Mouse (Mus musculus): ENCODE data around the gene Rffl. TPM values are rescaled to one million over a fixed set of nuclear protein-coding genes. Genes with fewer than 3 reads are reported as not detected.
A peak's percentile ranks its signal among the peaks of the same experiment; 100 is the strongest.

Gene Rffl
- polyA plus RNA-seq, 1 experiment from 2014 or later: 8.7 TPM

DNA sequence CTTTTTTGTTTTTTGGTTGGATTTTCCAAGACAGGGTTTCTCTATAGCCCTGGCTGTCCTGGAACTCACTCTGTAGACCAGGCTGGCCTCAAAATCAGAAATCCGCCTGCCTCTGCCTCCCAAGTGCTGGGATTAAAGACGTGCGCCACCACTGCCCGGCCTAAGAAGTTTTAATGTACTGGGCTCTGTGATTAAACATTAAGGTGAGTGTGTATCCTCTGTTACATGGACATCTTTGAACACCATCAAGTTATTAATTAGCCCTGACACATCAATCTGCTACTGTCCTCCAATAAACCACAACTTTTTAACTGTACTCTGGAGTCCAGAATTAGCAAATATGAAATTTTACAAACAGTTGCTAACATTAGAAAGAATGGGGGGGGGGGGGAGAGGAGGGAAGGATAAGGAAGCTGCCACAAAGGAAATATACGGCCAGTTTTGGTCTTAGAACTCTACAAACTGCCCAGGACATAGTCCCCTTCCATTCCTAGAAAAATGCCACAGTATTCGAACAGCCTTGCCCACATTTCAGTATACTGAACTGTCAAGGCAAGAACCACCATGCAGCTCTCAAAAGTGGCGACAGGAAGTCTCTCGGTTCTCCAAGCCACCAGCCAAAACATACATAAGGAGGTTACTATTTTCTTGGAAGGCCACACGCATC is 1.4 kb downstream of the Rffl start:
- peak overlapping the region; percentile 85 for H3K4me2 ChIP-seq (replicated peaks)
- no peaks in the 10 kb centered on the region for H3K36me3 ChIP-seq
- WGBS: 82% methylated on average over 9 of the region's 9 CpGs
- no peaks in the 10 kb centered on the region for H3K9me3 ChIP-seq
- no peaks in the 10 kb centered on the region for H3K27me3 ChIP-seq
- peak overlapping the region; percentile 81 for H3K4me3 ChIP-seq
- H3K27ac ChIP-seq (replicated peaks): no peak overlapping the region
- no peak for ATAC-seq (replicated peaks)
- 0 out of 2 replicates have a peak overlapping the region, but pooled peaks have one; percentile 69 for H3K9ac ChIP-seq (replicated peaks)
- H3K4me1 ChIP-seq: peaks cover 24% of the 10 kb centered on the region

GRCm38 (mm10) chr11:82867956-82868355 is 3.1 kb downstream of the Rffl start:
- Histone ChIP-seq H3K4me3 (no peak overlapping the region), H3K4me1 (peaks cover 37% of the 10 kb centered on the region), H3K9me3 (no peaks in the 10 kb centered on the region), H3K27me3 (no peaks in the 10 kb centered on the region), H3K9ac (replicated peaks) (no peak overlapping the region), H3K36me3 (no peaks in the 10 kb centered on the region), H3K27ac (replicated peaks) (no peak overlapping the region), H3K4me2 (replicated peaks) (no peak overlapping the region)
- ATAC-seq (replicated peaks): no peak
- WGBS: 46% methylated on average over 5 of the region's 5 CpGs

GRCm38 (mm10) chr11:82866850-82867564 is 4.0 kb downstream of the Rffl start:
- H3K27me3 ChIP-seq: no peaks in the 10 kb centered on the region
- no peak overlapping the region for H3K4me2 ChIP-seq (replicated peaks)
- 28% methylated on average over 7 of the region's 7 CpGs for WGBS
- ATAC-seq (replicated peaks): no peak
- H3K27ac ChIP-seq (replicated peaks): 0 out of 2 replicates have a peak overlapping the region, but pooled peaks have one; percentile 3
- peaks cover 46% of the 10 kb centered on the region for H3K4me1 ChIP-seq
- H3K36me3 ChIP-seq: no peaks in the 10 kb centered on the region
- H3K9ac ChIP-seq (replicated peaks): no peak overlapping the region
- no peak overlapping the region for H3K4me3 ChIP-seq
- H3K9me3 ChIP-seq: no peaks in the 10 kb centered on the region

DNA sequence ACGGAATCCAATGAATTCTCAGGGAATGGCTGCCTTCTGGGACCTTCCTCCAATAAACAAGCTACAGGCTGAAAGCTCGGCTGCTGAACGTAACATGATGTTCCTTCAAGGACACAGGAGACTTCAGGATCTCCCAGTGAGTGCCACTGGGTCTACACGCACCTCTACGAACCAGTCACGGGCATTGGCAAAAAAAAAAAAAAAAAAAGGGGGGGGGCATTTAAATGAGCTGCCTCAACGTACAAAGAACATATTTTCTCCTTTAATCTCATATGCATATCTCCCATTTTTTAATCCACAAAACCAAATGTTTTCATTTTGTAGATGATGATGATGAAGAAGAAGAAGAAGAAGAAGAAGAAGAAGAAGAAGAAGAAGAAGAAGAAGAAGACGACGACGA is 5.1 kb downstream of the Rffl start:
- no peak overlapping the region for H3K27ac ChIP-seq (replicated peaks)
- peaks cover 51% of the 10 kb centered on the region for H3K4me1 ChIP-seq
- H3K36me3 ChIP-seq: no peaks in the 10 kb centered on the region
- no peak overlapping the region for H3K4me2 ChIP-seq (replicated peaks)
- H3K9me3 ChIP-seq: no peaks in the 10 kb centered on the region
- no peaks in the 10 kb centered on the region for H3K27me3 ChIP-seq
- WGBS: 84% methylated on average over 10 of the region's 10 CpGs
- no peak for ATAC-seq (replicated peaks)
- no peak overlapping the region for H3K4me3 ChIP-seq
- H3K9ac ChIP-seq (replicated peaks): no peak overlapping the region

- H3K4me2 ChIP-seq (replicated peaks): no peak overlapping the region
- H3K27me3 ChIP-seq: no peaks in the 10 kb centered on the region
- no peak overlapping the region for H3K9ac ChIP-seq (replicated peaks)
- H3K36me3 ChIP-seq: no peaks in the 10 kb centered on the region
- peak overlapping the region; percentile 66 for H3K27ac ChIP-seq (replicated peaks)
- peak; percentile 61 for ATAC-seq (replicated peaks)
- peaks cover 36% of the 10 kb centered on the region for H3K4me1 ChIP-seq
- no peaks in the 10 kb centered on the region for H3K9me3 ChIP-seq
- WGBS: 9% methylated on average over 4 of the region's 4 CpGs
- no peak overlapping the region for H3K4me3 ChIP-seq
These were observed 7.5 kb downstream of the Rffl start for GRCm38 (mm10) chr11:82863488-82863931.

GRCm38 (mm10) chr11:82863059-82863458 is 8.0 kb downstream of the Rffl start:
- no peak overlapping the region for H3K9ac ChIP-seq (replicated peaks)
- 10% methylated on average over 2 of the region's 2 CpGs for WGBS
- H3K36me3 ChIP-seq: no peaks in the 10 kb centered on the region
- H3K4me3 ChIP-seq: no peak overlapping the region
- no peaks in the 10 kb centered on the region for H3K9me3 ChIP-seq
- H3K27me3 ChIP-seq: no peaks in the 10 kb centered on the region
- H3K4me1 ChIP-seq: peaks cover 33% of the 10 kb centered on the region
- H3K4me2 ChIP-seq (replicated peaks): no peak overlapping the region
- peak overlapping the region; percentile 66 for H3K27ac ChIP-seq (replicated peaks)
- peak; percentile 35; the same call in 1 of the 2 replicates for ATAC-seq (replicated peaks)

DNA sequence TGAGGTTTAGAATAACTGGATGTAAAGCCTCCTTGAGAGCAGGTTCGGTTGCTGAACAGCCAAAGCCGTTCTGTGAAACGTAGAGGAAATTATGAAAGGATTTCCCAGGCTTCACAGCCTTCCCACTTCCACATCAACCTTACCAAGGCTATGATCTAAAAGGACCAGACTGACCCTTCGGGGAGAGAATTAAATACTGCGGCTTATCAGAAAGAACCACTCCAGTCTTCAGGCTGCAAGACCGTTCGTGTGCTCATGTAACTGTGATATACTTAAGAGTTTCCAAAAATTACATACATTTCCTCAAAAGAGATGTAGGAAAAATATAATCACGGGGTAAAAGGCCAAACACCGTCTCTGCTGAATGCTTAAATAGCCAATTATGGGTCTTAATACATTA is 8.4 kb downstream of the Rffl start:
- WGBS: 18% methylated on average over 9 of the region's 9 CpGs
- no peak for ATAC-seq (replicated peaks)
- peak overlapping the region; percentile 66 for H3K27ac ChIP-seq (replicated peaks)

DNA sequence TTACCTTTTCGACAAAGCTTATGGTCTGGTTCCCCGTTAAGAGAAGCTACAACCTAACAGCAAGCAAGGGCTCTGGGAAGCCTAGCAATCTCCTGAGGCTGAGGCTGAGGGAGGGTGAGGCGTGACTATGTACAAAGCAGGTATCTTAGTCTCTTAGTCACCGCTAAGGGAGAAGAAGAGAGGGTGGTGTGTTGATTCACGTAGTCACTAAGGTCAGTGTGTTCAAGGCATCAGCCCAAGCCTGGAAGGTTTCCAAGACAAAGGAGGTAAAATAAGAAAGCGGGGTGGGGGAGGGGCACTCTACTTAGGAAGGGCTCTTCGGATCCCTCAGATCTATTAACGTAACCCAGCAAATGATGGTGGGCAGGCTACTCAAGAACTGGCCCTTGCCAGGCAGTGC is 9.5 kb downstream of the Rffl start:
- no peak for ATAC-seq (replicated peaks)
- Histone ChIP-seq H3K4me2 (replicated peaks) (no peak overlapping the region), H3K4me3 (no peak overlapping the region), H3K9ac (replicated peaks) (no peak overlapping the region), H3K4me1 (peaks cover 32% of the 10 kb centered on the region), H3K36me3 (no peaks in the 10 kb centered on the region), H3K9me3 (no peaks in the 10 kb centered on the region), H3K27me3 (no peaks in the 10 kb centered on the region), H3K27ac (replicated peaks) (peak overlapping the region; percentile 66; the same call in 1 of the 2 replicates)
- WGBS: 47% methylated on average over 8 of the region's 8 CpGs

More for the DNA sequence above, 8.4 kb downstream of the Rffl start:
- H3K9me3 ChIP-seq: no peaks in the 10 kb centered on the region
- H3K4me3 ChIP-seq: no peak overlapping the region
- H3K4me2 ChIP-seq (replicated peaks): no peak overlapping the region
- H3K27me3 ChIP-seq: no peaks in the 10 kb centered on the region
- peaks cover 32% of the 10 kb centered on the region for H3K4me1 ChIP-seq
- no peaks in the 10 kb centered on the region for H3K36me3 ChIP-seq
- H3K9ac ChIP-seq (replicated peaks): no peak overlapping the region

DNA sequence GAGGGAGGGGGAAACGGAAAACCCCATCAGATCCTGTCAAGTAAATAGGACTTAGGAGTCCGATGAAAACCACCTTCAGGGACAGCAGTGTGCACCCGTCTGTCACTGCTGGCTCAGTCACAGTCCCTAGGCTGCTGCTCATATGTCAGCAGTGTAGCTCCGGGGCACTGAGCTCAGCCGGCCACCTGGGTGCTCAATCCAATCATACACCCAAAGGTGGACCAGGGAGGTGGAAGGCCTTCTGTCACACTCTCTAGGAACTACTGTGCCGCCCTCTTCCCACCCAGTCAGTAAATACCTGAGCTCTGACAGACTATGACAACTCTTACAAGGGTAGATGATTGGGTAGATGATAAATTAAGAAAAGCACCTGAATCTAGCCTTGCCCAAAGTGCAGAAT is 10.3 kb downstream of the Rffl start:
- H3K4me1 ChIP-seq: peaks cover 38% of the 10 kb centered on the region
- H3K9ac ChIP-seq (replicated peaks): no peak overlapping the region
- H3K9me3 ChIP-seq: no peaks in the 10 kb centered on the region
- no peaks in the 10 kb centered on the region for H3K27me3 ChIP-seq
- H3K4me2 ChIP-seq (replicated peaks): no peak overlapping the region
- H3K27ac ChIP-seq (replicated peaks): no peak overlapping the region
- H3K4me3 ChIP-seq: no peak overlapping the region
- no peak for ATAC-seq (replicated peaks)
- H3K36me3 ChIP-seq: no peaks in the 10 kb centered on the region
- 84% methylated on average over 6 of the region's 6 CpGs for WGBS

DNA sequence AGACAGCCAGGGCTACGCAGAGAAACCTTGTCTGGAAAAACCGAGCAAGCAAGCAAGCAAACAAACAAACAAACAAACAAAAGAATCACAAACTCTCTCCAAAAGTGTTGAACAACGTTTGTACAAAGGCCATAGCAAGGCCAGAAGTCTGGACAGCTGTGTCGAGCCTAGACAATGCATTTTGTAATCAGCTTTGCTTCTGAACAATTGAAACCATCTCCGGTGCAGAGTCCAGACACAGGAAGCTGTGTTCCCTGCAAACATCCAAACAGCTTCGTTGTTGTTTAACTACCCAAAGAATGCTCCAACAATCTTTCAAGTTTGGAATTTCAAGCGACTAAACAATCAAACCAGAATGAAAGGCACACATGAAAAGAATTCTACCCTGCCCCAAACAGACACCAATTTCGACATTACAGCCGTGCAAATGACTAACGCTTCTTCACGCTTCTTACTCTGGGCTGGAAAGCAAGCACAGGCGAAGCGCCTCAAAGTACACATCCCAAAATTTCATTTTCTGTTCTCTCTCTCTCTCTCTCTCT is 13.6 kb downstream of the Rffl start:
- no peak for ATAC-seq (replicated peaks)
- H3K9ac ChIP-seq (replicated peaks): no peak overlapping the region
- WGBS: 78% methylated on average over 13 of the region's 13 CpGs
- H3K27me3 ChIP-seq: no peaks in the 10 kb centered on the region
- H3K27ac ChIP-seq (replicated peaks): 0 out of 2 replicates have a peak overlapping the region, but pooled peaks have one; percentile 66
- H3K4me1 ChIP-seq: peaks cover 26% of the 10 kb centered on the region
- no peak overlapping the region for H3K4me3 ChIP-seq
- H3K9me3 ChIP-seq: no peaks in the 10 kb centered on the region
- no peak overlapping the region for H3K4me2 ChIP-seq (replicated peaks)
- H3K36me3 ChIP-seq: no peaks in the 10 kb centered on the region

- Histone ChIP-seq H3K27ac (replicated peaks) (peak overlapping the region; percentile 66), H3K9me3 (no peaks in the 10 kb centered on the region), H3K27me3 (no peaks in the 10 kb centered on the region), H3K4me3 (no peak overlapping the region), H3K36me3 (no peaks in the 10 kb centered on the region), H3K4me2 (replicated peaks) (peak overlapping the region; percentile 27; the same call in 1 of the 2 replicates), H3K9ac (replicated peaks) (no peak overlapping the region), H3K4me1 (peaks cover 13% of the 10 kb centered on the region)
- 9% methylated on average over 10 of the region's 10 CpGs for WGBS
- ATAC-seq (replicated peaks): peak; percentile 81
These were observed 15.0 kb downstream of the Rffl start for GRCm38 (mm10) chr11:82856032-82856431.

- no peak overlapping the region for H3K4me3 ChIP-seq
- ATAC-seq (replicated peaks): no peak
- H3K9ac ChIP-seq (replicated peaks): no peak overlapping the region
- 64% methylated on average over 9 of the region's 9 CpGs for WGBS
- no peaks in the 10 kb centered on the region for H3K36me3 ChIP-seq
- no peaks in the 10 kb centered on the region for H3K9me3 ChIP-seq
- H3K27me3 ChIP-seq: no peaks in the 10 kb centered on the region
- 0 out of 2 replicates have a peak overlapping the region, but pooled peaks have one; percentile 27 for H3K4me2 ChIP-seq (replicated peaks)
- peaks cover 13% of the 10 kb centered on the region for H3K4me1 ChIP-seq
- peak overlapping the region; percentile 66 for H3K27ac ChIP-seq (replicated peaks)
These were observed 15.6 kb downstream of the Rffl start for GRCm38 (mm10) chr11:82855327-82855973.

Data from forebrain, embryonic 15.5 days (tissue).